Mouse (Mus musculus) stomach, embryonic 15.5 days (tissue): ENCODE results near the gene Gm26938. TPM values are rescaled to one million over a fixed set of nuclear protein-coding genes. Genes with fewer than 3 reads are reported as not detected.
A peak's percentile ranks its signal among the peaks of the same experiment; 100 is the strongest.

Experiments
- ATAC-seq: fragments of 200-750 bp; cut with Nextera tagmentation; 2 replicates; pipeline ENCODE4 v1.8.0; 2017; ENCODE audit warnings: low read depth, moderate number of reproducible peaks, moderate TSS enrichment; ENCODE audit not compliant: insufficient read depth, low FRiP score
- H3K27ac ChIP-seq: fragments of 300-500 bp; sonication (generic); 2 replicates; pipeline ENCODE4 v1.5.1; 2015; ENCODE audit warnings: mild to moderate bottlenecking, inconsistent platforms
- H3K27me3 ChIP-seq: fragments of 300-500 bp; sonication (generic); replicated peaks from 2 replicates; pipeline ENCODE4 v1.6.1; 2015; ENCODE audit warnings: inconsistent platforms
- H3K36me3 ChIP-seq: fragments of 300-500 bp; sonication (generic); 2 replicates; pipeline ENCODE4 v1.6.1; 2015; ENCODE audit warnings: inconsistent platforms
- H3K4me1 ChIP-seq: fragments of 300-500 bp; sonication (generic); 2 replicates; pipeline ENCODE4 v1.6.1; 2015; ENCODE audit warnings: inconsistent platforms
- H3K4me2 ChIP-seq: fragments of 300-500 bp; sonication (generic); 2 replicates; pipeline ENCODE4 v1.6.1; 2015; ENCODE audit warnings: mild to moderate bottlenecking, inconsistent platforms
- H3K4me3 ChIP-seq: fragments of 300-500 bp; sonication (generic); replicated peaks from 2 replicates; pipeline ENCODE4 v1.5.1; 2015; ENCODE audit warnings: inconsistent platforms
- H3K9ac ChIP-seq: fragments of 300-500 bp; sonication (generic); 2 replicates; pipeline ENCODE4 v1.6.1; 2015; ENCODE audit warnings: inconsistent platforms
- H3K9me3 ChIP-seq: fragments of 300-500 bp; sonication (generic); 2 replicates; pipeline ENCODE4 v1.6.1; 2016; ENCODE audit warnings: inconsistent platforms
- WGBS: fragments of 180-500 bp; shearing (Covaris S2); methylation state at CpG from one replicate; pipeline ENCODE4 v1.1.7; 2015; 5-methylcytosine and 5-hydroxymethylcytosine counted together
- polyA plus RNA-seq: library from polyadenylated mRNA; unstranded; fragments of >200 nt; fragmentation: Nextera tagmentation; extraction: Ambion mirVana; gene quantifications from 2 replicates; pipeline ENCODE4 v1.2.1, GENCODE M21; 2015

Gm26938 gene
- polyA plus RNA-seq, 1 experiment from 2014 or later: not detected

GRCm38 (mm10) chr5:139799801-139800590 lies 26.2 kb downstream of the Gm26938 start:
- H3K27ac ChIP-seq: no peak overlapping the region
- 93% methylated on average over 33 of the region's 33 CpGs for WGBS
- ATAC-seq: no peak
- no peaks in the 10 kb centered on the region for H3K9me3 ChIP-seq
- H3K4me1 ChIP-seq: peaks cover 48% of the 10 kb centered on the region
- H3K4me2 ChIP-seq: no peak overlapping the region
- H3K36me3 ChIP-seq: peaks cover 23% of the 10 kb centered on the region; the same call in 1 of the 2 replicates
- no peak overlapping the region for H3K9ac ChIP-seq
- H3K27me3 ChIP-seq: no peaks in the 10 kb centered on the region
- H3K4me3 ChIP-seq: no peak overlapping the region

GRCm38 (mm10) chr5:139799041-139799440 lies 27.2 kb downstream of the Gm26938 start:
- Histone ChIP-seq H3K27ac (no peak overlapping the region), H3K4me3 (no peak overlapping the region), H3K9ac (no peak overlapping the region), H3K36me3 (peaks cover 23% of the 10 kb centered on the region; the same call in 1 of the 2 replicates), H3K9me3 (no peaks in the 10 kb centered on the region), H3K4me1 (peaks cover 48% of the 10 kb centered on the region), H3K27me3 (no peaks in the 10 kb centered on the region), H3K4me2 (no peak overlapping the region)
- 90% methylated on average over 9 of the region's 9 CpGs for WGBS
- no peak for ATAC-seq

- Histone ChIP-seq H3K4me2 (no peak overlapping the region), H3K9me3 (no peaks in the 10 kb centered on the region), H3K4me3 (no peak overlapping the region), H3K36me3 (peaks cover 23% of the 10 kb centered on the region; the same call in 1 of the 2 replicates), H3K4me1 (peaks cover 48% of the 10 kb centered on the region), H3K27me3 (no peaks in the 10 kb centered on the region), H3K27ac (peak overlapping the region; percentile 40; the same call in 1 of the 2 replicates), H3K9ac (no peak overlapping the region)
- 53% methylated on average over 12 of the region's 12 CpGs for WGBS
- no peak for ATAC-seq
These were observed 27.9 kb downstream of the Gm26938 start for GRCm38 (mm10) chr5:139798168-139798900.

GRCm38 (mm10) chr5:139797473-139798167 lies 28.6 kb downstream of the Gm26938 start:
- H3K4me1 ChIP-seq: peaks cover 55% of the 10 kb centered on the region
- no peak for ATAC-seq
- H3K36me3 ChIP-seq: peaks cover 23% of the 10 kb centered on the region; the same call in 1 of the 2 replicates
- H3K9me3 ChIP-seq: no peaks in the 10 kb centered on the region
- H3K4me2 ChIP-seq: peak overlapping the region; percentile 49
- H3K9ac ChIP-seq: no peak overlapping the region
- H3K27ac ChIP-seq: peak overlapping the region; percentile 73
- H3K4me3 ChIP-seq: peak overlapping the region; percentile 10
- 37% methylated on average over 11 of the region's 11 CpGs for WGBS
- no peaks in the 10 kb centered on the region for H3K27me3 ChIP-seq

GRCm38 (mm10) chr5:139796900-139797299 lies 29.3 kb downstream of the Gm26938 start:
- WGBS: 10% methylated on average over 13 of the region's 13 CpGs
- Histone ChIP-seq H3K27ac (peak overlapping the region; percentile 73), H3K36me3 (peaks cover 21% of the 10 kb centered on the region; the same call in 1 of the 2 replicates), H3K4me2 (peak overlapping the region; percentile 49), H3K9ac (no peak overlapping the region), H3K4me1 (peaks cover 62% of the 10 kb centered on the region), H3K4me3 (peak overlapping the region; percentile 10), H3K9me3 (no peaks in the 10 kb centered on the region), H3K27me3 (no peaks in the 10 kb centered on the region)
- ATAC-seq: peak; percentile 67

- H3K27me3 ChIP-seq: no peaks in the 10 kb centered on the region
- WGBS: 70% methylated on average over 9 of the region's 9 CpGs
- no peak overlapping the region for H3K9ac ChIP-seq
- peaks cover 62% of the 10 kb centered on the region for H3K4me1 ChIP-seq
- peaks cover 16% of the 10 kb centered on the region; the same call in 1 of the 2 replicates for H3K36me3 ChIP-seq
- peak overlapping the region; percentile 62; the same call in 1 of the 2 replicates for H3K27ac ChIP-seq
- ATAC-seq: no peak
- H3K4me3 ChIP-seq: no peak overlapping the region
- no peaks in the 10 kb centered on the region for H3K9me3 ChIP-seq
- peak overlapping the region; percentile 49; the same call in 1 of the 2 replicates for H3K4me2 ChIP-seq
These were observed 30.1 kb downstream of the Gm26938 start for GRCm38 (mm10) chr5:139796001-139796620.

GRCm38 (mm10) chr5:139794938-139795337 lies 31.3 kb downstream of the Gm26938 start:
- Histone ChIP-seq H3K27me3 (no peaks in the 10 kb centered on the region), H3K4me2 (no peak overlapping the region), H3K9ac (no peak overlapping the region), H3K4me1 (peaks cover 65% of the 10 kb centered on the region), H3K36me3 (peaks cover 5% of the 10 kb centered on the region; the same call in 1 of the 2 replicates), H3K4me3 (no peak overlapping the region), H3K27ac (no peak overlapping the region), H3K9me3 (no peaks in the 10 kb centered on the region)
- no peak for ATAC-seq
- 60% methylated on average over 10 of the region's 10 CpGs for WGBS

- Histone ChIP-seq H3K9me3 (no peaks in the 10 kb centered on the region), H3K36me3 (no peaks in the 10 kb centered on the region), H3K27me3 (no peaks in the 10 kb centered on the region), H3K4me3 (peak overlapping the region; percentile 82; the same call in 1 of the 2 replicates), H3K9ac (no peak overlapping the region), H3K4me1 (peaks cover 65% of the 10 kb centered on the region), H3K27ac (peak overlapping the region; percentile 86), H3K4me2 (peak overlapping the region; percentile 97)
- WGBS: 80% methylated on average over 5 of the region's 5 CpGs
- ATAC-seq: no peak
These were observed 32.1 kb downstream of the Gm26938 start for GRCm38 (mm10) chr5:139794137-139794536.

GRCm38 (mm10) chr5:139793338-139794089 lies 32.7 kb downstream of the Gm26938 start:
- Histone ChIP-seq H3K4me3 (peak overlapping the region; percentile 82), H3K27ac (peak overlapping the region; percentile 86), H3K9ac (no peak overlapping the region), H3K4me2 (peak overlapping the region; percentile 97), H3K4me1 (peaks cover 64% of the 10 kb centered on the region), H3K36me3 (no peaks in the 10 kb centered on the region), H3K9me3 (no peaks in the 10 kb centered on the region), H3K27me3 (no peaks in the 10 kb centered on the region)
- WGBS: 23% methylated on average over 11 of the region's 11 CpGs
- ATAC-seq: 0 out of 2 replicates have a peak, but pooled peaks have one; percentile 12

GRCm38 (mm10) chr5:139792966-139793337 lies 33.3 kb downstream of the Gm26938 start:
- Histone ChIP-seq H3K4me1 (peaks cover 58% of the 10 kb centered on the region), H3K9ac (no peak overlapping the region)
- ATAC-seq: no peak

More at GRCm38 (mm10) chr5:139792966-139793337, 33.3 kb downstream of the Gm26938 start:
- Histone ChIP-seq H3K9me3 (no peaks in the 10 kb centered on the region), H3K36me3 (no peaks in the 10 kb centered on the region), H3K4me2 (peak overlapping the region; percentile 97), H3K27ac (peak overlapping the region; percentile 86), H3K4me3 (peak overlapping the region; percentile 82), H3K27me3 (no peaks in the 10 kb centered on the region)
- 18% methylated on average over 3 of the region's 3 CpGs for whole genome bisulfite sequencing
